Mouse (Mus musculus): Measurements from ENCODE around the gene Sik2.

GRCm38 (mm10) chr9:50876287-50876686 is 132.6 kb downstream of the Sik2 start:
- TF ChIP-seq CTCF (IDR thresholded peaks at IDR 0.05; ENCODE audit: control insufficient read depth, insufficient read depth, low read length) (no peak), POLR2A (IDR thresholded peaks at IDR 0.05; ENCODE audit: borderline replicate concordance, control insufficient read depth, low read depth, low read length) (no peak)
